Comparison of ENCODE assay signal across 11 mouse cellular contexts in the genomic region with DNA sequence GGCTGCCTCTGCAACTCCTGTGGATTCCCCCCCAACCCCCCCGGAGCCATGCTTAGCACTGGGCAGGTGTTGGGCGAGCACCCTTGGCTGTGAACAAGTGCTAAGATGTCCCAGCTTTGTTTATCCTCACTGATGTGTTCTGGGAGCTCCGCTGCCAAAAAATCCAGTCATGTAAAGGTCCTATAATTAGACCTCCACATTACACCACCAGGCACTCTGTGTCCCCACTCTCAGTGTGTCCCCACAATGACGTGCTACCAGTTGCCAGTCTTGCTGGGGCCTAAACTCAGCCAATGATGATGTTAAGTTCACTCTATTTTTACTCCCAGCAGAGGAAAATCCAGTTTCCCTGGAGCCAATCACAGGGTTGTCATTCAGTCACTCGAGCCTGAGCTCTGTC. TPM values are rescaled to one million over a fixed set of nuclear protein-coding genes. Genes with fewer than 3 reads are reported as not detected.
A peak's percentile ranks its signal among the peaks of the same experiment; 100 is the strongest.
DNase-seq lines count a peak whose midpoint lies in the region; TF ChIP-seq lines count a peak whose summit lies in the region.
"Had no signal": no experiment of that assay in that cellular context is flagged by ENCODE, and none has a peak within 500 bp of the region (broad histone marks: within the 10 kb centered on the region; RNA-seq: fewer than 3 reads in every experiment).

No protein-coding gene starts in this region.

- TF ChIP-seq CTCF in gastrocnemius, adult 2 months (IDR thresholded peaks at IDR 0.05) = no peak

- intact Hi-C loops in gastrocnemius, adult 2 months (cut with DNase I) = no loop called here
- intact Hi-C loops in heart, postnatal 25 days (cut with DNase I) = no loop called here

- H3K4me3 ChIP-seq in gastrocnemius, adult 2 months = no peak overlapping the region
- H3K4me3 ChIP-seq: limb, embryonic 10.5 days had no signal

- H3K27ac ChIP-seq in gastrocnemius, adult 2 months = peak overlapping the region; percentile 88
- H3K27ac ChIP-seq: limb, embryonic 10.5 days had no signal

- peak; percentile 78 for DNase-seq in gastrocnemius, adult 2 months
- DNase-seq in gastrocnemius, postnatal 4 days (ENCODE audit: low spot score in 2 of 2) = no peak
- DNase-seq in heart, adult 11 months = peak; percentile 98
- peak; percentile 7 for DNase-seq in heart, postnatal 25 days (ENCODE audit: low spot score)
- DNase-seq in right cerebral cortex, adult 2 months (ENCODE audit: low spot score in 2 of 2) = peak; percentile 46 to 60
- DNase-seq in yolk sac, embryonic 10.5 days (ENCODE audit: low spot score) = no peak
- no peak for DNase-seq in cerebellum, adult 18-20 months
- no peak for DNase-seq in B cell, adult 2 months
- DNase-seq: cerebellum, postnatal 36 days; lung, adult 2 months had no signal

RNA-seq across cellular contexts. Expression of gene Smyd2, which starts 38.3 kb away (rescaled TPM):
- 100 to 1,000 TPM; 200 to 329 TPM for total RNA-seq in gastrocnemius, adult 2 months (2021)
- 100 to 1,000 TPM; 144 to 145 TPM for total RNA-seq in gastrocnemius, postnatal 4 days (2021)
- total RNA-seq in heart, postnatal 25 days (2021) = 100 to 1,000 TPM; 105 to 109 TPM

Comparison
In these comparisons a context has a peak if more than half of its experiments do, and no peak if none do; other contexts are left out.
1. DNase-seq: peak in gastrocnemius, adult 2 months (single experiment), heart, adult 11 months (single experiment), heart, postnatal 25 days (single experiment) and right cerebral cortex, adult 2 months (2 of 2); none in gastrocnemius, postnatal 4 days (0 of 2), yolk sac, embryonic 10.5 days (single experiment), cerebellum, adult 18-20 months (0 of 2) and B cell, adult 2 months (0 of 2).